Mouse (Mus musculus): ENCODE results near the gene Cdk2ap2. TPM values are rescaled to one million over a fixed set of nuclear protein-coding genes. Genes with fewer than 3 reads are reported as not detected.
"Not testable (repeated sequence)": the region's sequence is repeated elsewhere in the genome, so short reads cannot be mapped to it uniquely, and the experiment has no call there.

Cdk2ap2 gene
- polyA plus RNA-seq, 1 experiment: 296 TPM

DNA sequence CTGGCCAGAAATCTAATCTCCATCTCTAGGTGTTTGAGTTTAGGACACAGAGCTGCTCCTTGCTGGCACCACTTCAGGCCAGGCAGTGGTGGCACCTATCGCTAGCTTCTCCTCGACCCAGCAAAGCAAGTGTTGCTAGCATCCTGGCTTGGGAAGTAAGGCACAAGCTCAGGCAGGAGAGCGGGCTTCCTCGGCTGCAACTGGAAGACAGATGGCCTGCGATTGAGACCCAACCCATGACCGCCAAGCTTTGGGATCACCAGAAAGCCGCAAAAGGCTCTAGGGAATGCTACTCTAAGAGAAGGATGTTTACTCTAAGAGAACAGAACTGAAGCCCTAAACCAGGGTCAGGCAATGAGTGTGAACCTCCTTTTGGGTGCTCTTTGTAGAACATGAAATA is 32.5 kb downstream of the Cdk2ap2 start:
- 95% methylated on average over 7 of the region's 7 CpGs for WGBS
- DNase-seq: no peak
- H3K4me3 ChIP-seq (ENCODE audit: control insufficient read depth, insufficient read depth, low read length): no peak overlapping the region
- peaks cover 12% of the 10 kb centered on the region for H3K36me3 ChIP-seq (ENCODE audit: control insufficient read depth, insufficient read depth, low read length)
- H3K27me3 ChIP-seq (ENCODE audit: control insufficient read depth, insufficient read depth, low read length): no peaks in the 10 kb centered on the region
- no peak overlapping the region for H3K27ac ChIP-seq (ENCODE audit: control insufficient read depth, insufficient read depth, low read length)
- peaks cover 18% of the 10 kb centered on the region for H3K4me1 ChIP-seq (replicated peaks; ENCODE audit: control insufficient read depth, insufficient read depth, low read length)
- TF ChIP-seq CTCF (IDR thresholded peaks at IDR 0.05; ENCODE audit: borderline replicate concordance, control insufficient read depth, extremely low read depth, insufficient read depth, low read length, poor library complexity) (no peak), POLR2A (IDR thresholded peaks at IDR 0.05; ENCODE audit: control insufficient read depth, extremely low read depth, insufficient read depth, low read length, poor library complexity) (no peak)

GRCm38 (mm10) chr19:4130106-4130505 is 33.1 kb downstream of the Cdk2ap2 start:
- 99% methylated on average over 4 of the region's 4 CpGs for WGBS
- Histone ChIP-seq H3K4me3 (ENCODE audit: control insufficient read depth, insufficient read depth, low read length) (no peak overlapping the region), H3K27ac (ENCODE audit: control insufficient read depth, insufficient read depth, low read length) (no peak overlapping the region), H3K4me1 (replicated peaks; ENCODE audit: control insufficient read depth, insufficient read depth, low read length) (peaks cover 21% of the 10 kb centered on the region), H3K36me3 (ENCODE audit: control insufficient read depth, insufficient read depth, low read length) (peaks cover 12% of the 10 kb centered on the region), H3K27me3 (ENCODE audit: control insufficient read depth, insufficient read depth, low read length) (no peaks in the 10 kb centered on the region)
- TF ChIP-seq CTCF (IDR thresholded peaks at IDR 0.05; ENCODE audit: borderline replicate concordance, control insufficient read depth, extremely low read depth, insufficient read depth, low read length, poor library complexity) (no peak), POLR2A (IDR thresholded peaks at IDR 0.05; ENCODE audit: control insufficient read depth, extremely low read depth, insufficient read depth, low read length, poor library complexity) (no peak)
- no peak for DNase-seq

- H3K27ac ChIP-seq (ENCODE audit: control insufficient read depth, insufficient read depth, low read length): no peak overlapping the region
Observed at GRCm38 (mm10) chr19:4131075-4131474, 34.1 kb downstream of the Cdk2ap2 start.

GRCm38 (mm10) chr19:4131768-4132167 is 34.8 kb downstream of the Cdk2ap2 start:
- peaks cover 12% of the 10 kb centered on the region for H3K36me3 ChIP-seq (ENCODE audit: control insufficient read depth, insufficient read depth, low read length)
- 94% methylated on average over 2 of the region's 2 CpGs for WGBS
- H3K27me3 ChIP-seq (ENCODE audit: control insufficient read depth, insufficient read depth, low read length): no peaks in the 10 kb centered on the region
- no peak for DNase-seq
- H3K27ac ChIP-seq (ENCODE audit: control insufficient read depth, insufficient read depth, low read length): no peak overlapping the region
- H3K4me1 ChIP-seq (replicated peaks; ENCODE audit: control insufficient read depth, insufficient read depth, low read length): peaks cover 16% of the 10 kb centered on the region
- H3K4me3 ChIP-seq (ENCODE audit: control insufficient read depth, insufficient read depth, low read length): no peak overlapping the region
- TF ChIP-seq POLR2A (IDR thresholded peaks at IDR 0.05; ENCODE audit: control insufficient read depth, extremely low read depth, insufficient read depth, low read length, poor library complexity): no peak
- TF ChIP-seq CTCF (IDR thresholded peaks at IDR 0.05; ENCODE audit: borderline replicate concordance, control insufficient read depth, extremely low read depth, insufficient read depth, low read length, poor library complexity): 0 out of 2 replicates have a peak, but pooled peaks have one; percentile 14

More at GRCm38 (mm10) chr19:4131075-4131474, 34.1 kb downstream of the Cdk2ap2 start:
- no peak for DNase-seq
- TF ChIP-seq POLR2A (IDR thresholded peaks at IDR 0.05; ENCODE audit: control insufficient read depth, extremely low read depth, insufficient read depth, low read length, poor library complexity) (no peak), CTCF (IDR thresholded peaks at IDR 0.05; ENCODE audit: borderline replicate concordance, control insufficient read depth, extremely low read depth, insufficient read depth, low read length, poor library complexity) (no peak)
- H3K36me3 ChIP-seq (ENCODE audit: control insufficient read depth, insufficient read depth, low read length): peaks cover 12% of the 10 kb centered on the region
- no peak overlapping the region for H3K4me3 ChIP-seq (ENCODE audit: control insufficient read depth, insufficient read depth, low read length)
- H3K27me3 ChIP-seq (ENCODE audit: control insufficient read depth, insufficient read depth, low read length): no peaks in the 10 kb centered on the region
- WGBS: 98% methylated on average over 5 of the region's 5 CpGs
- H3K4me1 ChIP-seq (replicated peaks; ENCODE audit: control insufficient read depth, insufficient read depth, low read length): peaks cover 22% of the 10 kb centered on the region

DNA sequence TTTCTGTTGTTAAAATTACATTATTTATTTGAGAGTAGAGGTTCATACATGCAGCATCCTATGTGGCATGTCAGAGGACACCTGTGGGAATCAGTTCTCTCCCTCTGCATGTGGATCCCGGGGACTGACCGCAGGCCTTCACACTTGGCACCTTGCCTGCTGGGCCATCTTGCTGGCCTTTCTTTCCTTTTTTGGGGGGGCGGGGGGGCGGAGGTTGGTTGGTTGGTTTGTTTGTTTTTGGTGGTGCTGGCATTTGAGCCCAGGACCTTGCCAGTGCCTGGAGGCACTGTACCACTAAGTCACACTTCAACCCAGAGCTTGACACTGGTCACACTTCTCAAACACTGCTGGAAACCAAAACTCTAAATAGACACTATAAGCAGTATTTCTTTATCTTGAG is 37.4 kb downstream of the Cdk2ap2 start:
- DNase-seq: no peak
- H3K4me3 ChIP-seq (ENCODE audit: control insufficient read depth, insufficient read depth, low read length): no peak overlapping the region
- peaks cover 10% of the 10 kb centered on the region; the same call in 1 of the 2 replicates for H3K4me1 ChIP-seq (replicated peaks; ENCODE audit: control insufficient read depth, insufficient read depth, low read length)
- TF ChIP-seq CTCF (IDR thresholded peaks at IDR 0.05; ENCODE audit: borderline replicate concordance, control insufficient read depth, extremely low read depth, insufficient read depth, low read length, poor library complexity): no peak
- WGBS: 94% methylated on average over 4 of the region's 4 CpGs
- no peaks in the 10 kb centered on the region for H3K27me3 ChIP-seq (ENCODE audit: control insufficient read depth, insufficient read depth, low read length)
- peaks cover 9% of the 10 kb centered on the region for H3K36me3 ChIP-seq (ENCODE audit: control insufficient read depth, insufficient read depth, low read length)
- H3K27ac ChIP-seq (ENCODE audit: control insufficient read depth, insufficient read depth, low read length): no peak overlapping the region

- DNase-seq; H3K4me3 ChIP-seq (ENCODE audit: control insufficient read depth, insufficient read depth, low read length); H3K27ac ChIP-seq (ENCODE audit: control insufficient read depth, insufficient read depth, low read length); H3K36me3 ChIP-seq (ENCODE audit: control insufficient read depth, insufficient read depth, low read length); H3K27me3 ChIP-seq (ENCODE audit: control insufficient read depth, insufficient read depth, low read length): not testable (repeated sequence)
- peaks cover 11% of the 10 kb centered on the region; the same call in 1 of the 2 replicates for H3K4me1 ChIP-seq (replicated peaks; ENCODE audit: control insufficient read depth, insufficient read depth, low read length)
- WGBS: 96% methylated on average over 6 of the region's 6 CpGs
Observed at GRCm38 (mm10) chr19:4135229-4135962, 38.4 kb downstream of the Cdk2ap2 start.

DNA sequence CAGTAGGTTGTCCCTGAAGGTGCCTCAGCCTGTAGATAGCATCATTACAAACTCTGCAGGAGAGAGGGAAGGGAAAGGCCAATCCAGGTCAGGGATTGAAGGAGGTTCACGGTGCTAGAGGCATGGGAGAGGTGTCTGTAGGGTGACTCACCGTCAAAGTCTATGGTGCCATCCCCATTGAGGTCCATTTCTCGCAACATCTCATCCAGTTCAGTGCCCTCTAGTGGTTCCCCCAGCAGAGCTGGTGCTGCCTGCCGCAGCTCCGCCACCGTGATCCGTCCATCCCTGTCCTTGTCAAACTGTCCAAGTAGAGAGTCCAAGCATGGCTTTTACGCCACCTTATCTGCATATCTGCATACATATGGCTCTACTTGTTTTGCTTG is 39.0 kb downstream of the Cdk2ap2 start:
- 31% methylated on average over 8 of the region's 8 CpGs for WGBS
- TF ChIP-seq CTCF (IDR thresholded peaks at IDR 0.05; ENCODE audit: borderline replicate concordance, control insufficient read depth, extremely low read depth, insufficient read depth, low read length, poor library complexity): peak; percentile 44; the same call in 1 of the 2 replicates

More for the DNA sequence above, 39.0 kb downstream of the Cdk2ap2 start:
- H3K27me3 ChIP-seq (ENCODE audit: control insufficient read depth, insufficient read depth, low read length); H3K27ac ChIP-seq (ENCODE audit: control insufficient read depth, insufficient read depth, low read length); H3K36me3 ChIP-seq (ENCODE audit: control insufficient read depth, insufficient read depth, low read length); DNase-seq; H3K4me3 ChIP-seq (ENCODE audit: control insufficient read depth, insufficient read depth, low read length): not testable (repeated sequence)
- H3K4me1 ChIP-seq (replicated peaks; ENCODE audit: control insufficient read depth, insufficient read depth, low read length): peaks cover 14% of the 10 kb centered on the region; the same call in 1 of the 2 replicates

Data from thymus, adult 2 months (tissue).